Mouse (Mus musculus) retina, adult 2 months (tissue): ENCODE results near the gene Gm4985.
"Not testable (repeated sequence)": the region's sequence is repeated elsewhere in the genome, so short reads cannot be mapped to it uniquely, and the experiment has no call there.

Experiments
- DNase-seq: peaks from one replicate; pipeline ENCODE4 v3.0.0-alpha.2; 2012; ENCODE audit warnings: low read depth, low spot score

Gm4985 gene

GRCm38 (mm10) chrX:23958834-23959233 lies at the start of gene Gm4985:
Gene Gm4985, minus strand, starts transcription at chrX:23958934.
- DNase-seq, result not testable (repeated sequence)

- DNase-seq, result no peak
Observed at GRCm38 (mm10) chrX:23954161-23954560, 4.6 kb downstream of the Gm4985 start.
